In the genomic region with DNA sequence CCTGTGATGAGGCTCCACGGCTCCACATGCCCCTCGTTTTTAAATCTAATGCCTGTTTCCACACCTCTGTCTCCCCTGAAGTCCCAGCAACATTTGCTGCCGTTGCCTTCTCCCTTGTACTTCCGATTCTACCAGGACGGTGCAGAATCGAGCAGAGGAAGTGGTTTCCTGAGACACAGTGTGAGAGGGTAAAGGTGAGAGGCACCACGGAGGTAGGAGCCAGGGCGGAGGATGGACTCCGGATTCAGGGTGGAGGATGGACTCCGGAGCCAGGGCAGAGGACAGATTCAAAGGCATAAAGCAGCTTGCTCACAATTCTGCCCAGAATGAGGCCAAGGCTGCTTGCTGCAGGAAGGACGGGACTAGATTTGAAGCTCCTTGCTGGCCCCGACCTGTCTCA, we compare ENCODE assay signal across 9 mouse cellular contexts.
DNase-seq lines count a peak whose midpoint lies in the region; ATAC-seq and TF ChIP-seq lines count a peak whose summit lies in the region.
"Had no signal": no experiment of that assay in that cellular context is flagged by ENCODE, and none has a peak within 500 bp of the region (broad histone marks: within the 10 kb centered on the region; RNA-seq: fewer than 3 reads in every experiment).

No protein-coding gene starts in this region.

- H3K36me3 ChIP-seq in hindbrain, embryonic 10.5 days, result no peaks in the 10 kb centered on the region
- no peaks in the 10 kb centered on the region for H3K36me3 ChIP-seq in hindbrain, embryonic 12.5 days
- H3K36me3 ChIP-seq in intestine, postnatal 0 days (ENCODE audit: control insufficient read depth, insufficient read depth), result no peaks in the 10 kb centered on the region
- no peaks in the 10 kb centered on the region for H3K36me3 ChIP-seq in limb, embryonic 11.5 days (ENCODE audit: control insufficient read depth, insufficient read depth, low read length)
- H3K36me3 ChIP-seq: midbrain, embryonic 13.5 days had no signal

- H3K4me1 ChIP-seq in hindbrain, embryonic 10.5 days (replicated peaks), result 0 out of 2 replicates have a peak, but pooled peaks cover 5% of the 10 kb centered on the region
- peaks cover 6% of the 10 kb centered on the region; the same call in 1 of the 2 replicates for H3K4me1 ChIP-seq in hindbrain, embryonic 12.5 days
- 0 out of 2 replicates have a peak, but pooled peaks cover 6% of the 10 kb centered on the region for H3K4me1 ChIP-seq in intestine, postnatal 0 days (replicated peaks; ENCODE audit: control insufficient read depth, insufficient read depth, low read length)
- no peaks in the 10 kb centered on the region for H3K4me1 ChIP-seq in limb, embryonic 11.5 days (ENCODE audit: control insufficient read depth, insufficient read depth, low read length)
- H3K4me1 ChIP-seq: midbrain, embryonic 13.5 days had no signal

- no peak overlapping the region for H3K4me2 ChIP-seq in hindbrain, embryonic 12.5 days (replicated peaks)
- peak overlapping the region; percentile 7; the same call in 1 of the 2 replicates for H3K4me2 ChIP-seq in intestine, postnatal 0 days (replicated peaks; ENCODE audit: low read depth)
- no peak overlapping the region for H3K4me2 ChIP-seq in limb, embryonic 11.5 days (ENCODE audit: low read depth, severe bottlenecking)
- H3K4me2 ChIP-seq: midbrain, embryonic 13.5 days had no signal

- H3K27ac ChIP-seq in hindbrain, embryonic 10.5 days, result no peak overlapping the region
- no peak overlapping the region for H3K27ac ChIP-seq in hindbrain, embryonic 12.5 days
- peak overlapping the region; percentile 74 for H3K27ac ChIP-seq in intestine, postnatal 0 days (ENCODE audit: low read depth, low read length)
- H3K27ac ChIP-seq in limb, embryonic 11.5 days (replicated peaks; ENCODE audit: low read depth, low read length), result no peak overlapping the region
- H3K27ac ChIP-seq: midbrain, embryonic 13.5 days had no signal

- H3K27me3 ChIP-seq in hindbrain, embryonic 10.5 days (ENCODE audit: insufficient read depth, poor library complexity, severe bottlenecking), result no peaks in the 10 kb centered on the region
- H3K27me3 ChIP-seq in hindbrain, embryonic 12.5 days, result no peaks in the 10 kb centered on the region
- no peaks in the 10 kb centered on the region for H3K27me3 ChIP-seq in intestine, postnatal 0 days (replicated peaks; ENCODE audit: control insufficient read depth, insufficient read depth, low read length)
- H3K27me3 ChIP-seq in limb, embryonic 11.5 days (ENCODE audit: control insufficient read depth, insufficient read depth, low read length), result no peaks in the 10 kb centered on the region
- H3K27me3 ChIP-seq: midbrain, embryonic 13.5 days had no signal

- no peaks in the 10 kb centered on the region for H3K9me3 ChIP-seq in hindbrain, embryonic 10.5 days
- no peaks in the 10 kb centered on the region for H3K9me3 ChIP-seq in hindbrain, embryonic 12.5 days (replicated peaks)
- no peaks in the 10 kb centered on the region for H3K9me3 ChIP-seq in intestine, postnatal 0 days (ENCODE audit: control insufficient read depth)
- no peaks in the 10 kb centered on the region for H3K9me3 ChIP-seq in limb, embryonic 11.5 days (ENCODE audit: control insufficient read depth, low read length)
- H3K9me3 ChIP-seq: midbrain, embryonic 13.5 days had no signal

- H3K9ac ChIP-seq in hindbrain, embryonic 12.5 days, result no peak overlapping the region
- 0 out of 2 replicates have a peak overlapping the region, but pooled peaks have one; percentile 11 for H3K9ac ChIP-seq in intestine, postnatal 0 days (ENCODE audit: low read depth, low read length)
- H3K9ac ChIP-seq in limb, embryonic 11.5 days (ENCODE audit: low read length), result no peak overlapping the region
- H3K9ac ChIP-seq: midbrain, embryonic 13.5 days had no signal

- 76% methylated on average over 12 of the region's 12 CpGs for WGBS in hindbrain, embryonic 10.5 days
- 68% methylated on average over 12 of the region's 12 CpGs for WGBS in hindbrain, embryonic 12.5 days
- WGBS in intestine, postnatal 0 days, result 35% methylated on average over 12 of the region's 12 CpGs
- WGBS in limb, embryonic 11.5 days, result 54% methylated on average over 12 of the region's 12 CpGs

- no peak overlapping the region for H3K4me3 ChIP-seq in hindbrain, embryonic 10.5 days
- H3K4me3 ChIP-seq in hindbrain, embryonic 12.5 days, result no peak overlapping the region
- H3K4me3 ChIP-seq in intestine, postnatal 0 days (ENCODE audit: low read depth, low read length), result no peak overlapping the region
- H3K4me3 ChIP-seq in limb, embryonic 11.5 days (ENCODE audit: low read depth, low read length), result no peak overlapping the region
- H3K4me3 ChIP-seq: midbrain, embryonic 13.5 days had no signal

- ATAC-seq in hindbrain, embryonic 12.5 days (ENCODE audit: low FRiP score), result no peak
- ATAC-seq in CD4-positive, CD25-positive, alpha-beta regulatory T cell, adult 4 months, result peak; percentile 74
- peak; percentile 98 for ATAC-seq in intestine, postnatal 0 days
- ATAC-seq in limb, embryonic 11.5 days (ENCODE audit: insufficient number of reproducible peaks, low FRiP score, low TSS enrichment, low read depth), result no peak
- ATAC-seq: midbrain, embryonic 13.5 days had no signal

- no peak for TF ChIP-seq CTCF in intestine, postnatal 0 days (IDR thresholded peaks at IDR 0.05; ENCODE audit: low read depth)

- DNase-seq in hindbrain, embryonic 10.5 days (ENCODE audit: low spot score), result peak; percentile 8
- peak; percentile 23 for DNase-seq in limb, embryonic 11.5 days (ENCODE audit: low spot score)
- DNase-seq in cerebellum, adult 18-20 months, result no peak
- DNase-seq in frontal cortex, postnatal 36 days (ENCODE audit: low spot score in 2 of 2), result no peak
- DNase-seq in spleen, postnatal 14 days (ENCODE audit: low spot score in 2 of 2), result no peak

Comparison
In these comparisons a context has a peak if more than half of its experiments do, and no peak if none do; other contexts are left out.
1. DNase-seq: peak in hindbrain, embryonic 10.5 days (single experiment) and limb, embryonic 11.5 days (single experiment); none in cerebellum, adult 18-20 months (0 of 2), frontal cortex, postnatal 36 days (0 of 2) and spleen, postnatal 14 days (0 of 2).
2. ATAC-seq: peak in CD4-positive, CD25-positive, alpha-beta regulatory T cell, adult 4 months (single experiment) and intestine, postnatal 0 days (single experiment); none in hindbrain, embryonic 12.5 days (single experiment) and limb, embryonic 11.5 days (single experiment).